8 mouse cellular contexts compared by ENCODE assay signal in the genomic region with DNA sequence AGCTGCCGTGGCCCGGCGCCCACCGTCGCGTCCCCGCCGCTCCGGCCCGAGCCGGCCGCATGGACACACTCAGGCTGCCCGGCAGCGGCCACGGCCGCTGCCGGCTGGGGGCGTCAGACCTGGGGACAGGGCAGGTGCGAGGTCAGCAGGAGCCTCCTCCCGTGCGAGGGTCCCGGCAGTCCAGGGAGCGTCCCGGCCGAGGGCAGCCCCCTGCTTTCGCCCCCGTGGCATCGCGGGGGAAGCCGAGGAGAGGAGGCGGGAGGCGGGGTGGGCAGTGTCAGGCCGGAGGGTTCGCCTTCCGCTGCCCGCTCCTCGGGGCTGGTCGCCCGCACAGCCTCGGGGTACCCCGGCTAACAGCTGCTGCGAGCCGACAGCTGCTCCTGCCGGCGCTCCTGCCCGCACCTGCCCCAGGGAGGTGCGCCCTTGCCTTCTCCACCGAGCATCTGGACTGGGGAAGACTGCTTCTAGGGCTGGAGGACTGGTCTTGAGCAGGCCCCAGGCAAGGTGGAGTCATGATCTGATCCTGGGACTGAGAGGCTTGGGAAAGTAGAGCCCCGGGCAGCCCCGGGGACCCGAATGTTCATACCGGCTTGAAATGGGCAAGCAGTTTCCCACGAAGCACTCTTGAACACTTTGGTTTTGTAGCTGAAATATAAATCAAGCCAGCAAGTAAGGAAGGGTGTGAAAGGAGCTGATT. TPM values are rescaled to one million over a fixed set of nuclear protein-coding genes. Genes with fewer than 3 reads are reported as not detected.
DNase-seq lines count a peak whose midpoint lies in the region; ATAC-seq and TF ChIP-seq lines count a peak whose summit lies in the region.

No protein-coding gene starts in this region.

- peak overlapping the region; percentile 96 for H3K4me3 ChIP-seq in hindbrain, embryonic 16.5 days (ENCODE audit: low read length)
- H3K4me3 ChIP-seq in midbrain, postnatal 0 days (ENCODE audit: low read depth, low read length) = peak overlapping the region; percentile 98
- H3K4me3 ChIP-seq in stomach, embryonic 16.5 days (replicated peaks; ENCODE audit: low read length) = peak overlapping the region; percentile 98

- TF ChIP-seq CTCF in midbrain, postnatal 0 days (IDR thresholded peaks at IDR 0.05) = no peak

- no peaks in the 10 kb centered on the region for H3K36me3 ChIP-seq in hindbrain, embryonic 16.5 days (ENCODE audit: control insufficient read depth, insufficient read depth, low read length)
- no peaks in the 10 kb centered on the region for H3K36me3 ChIP-seq in midbrain, postnatal 0 days (ENCODE audit: insufficient read depth, low read length)
- no peaks in the 10 kb centered on the region; the same call in 1 of the 2 replicates for H3K36me3 ChIP-seq in stomach, embryonic 16.5 days (ENCODE audit: control insufficient read depth, insufficient read depth, low read length)

- peak overlapping the region; percentile 100 for H3K9ac ChIP-seq in hindbrain, embryonic 16.5 days (ENCODE audit: low read depth, low read length)
- H3K9ac ChIP-seq in midbrain, postnatal 0 days (replicated peaks; ENCODE audit: low read length, poor library complexity, severe bottlenecking) = peak overlapping the region; percentile 86
- peak overlapping the region; percentile 99 for H3K9ac ChIP-seq in stomach, embryonic 16.5 days (ENCODE audit: low read length)

- no peak for DNase-seq in cerebellum, adult 8-10 months
- peak; percentile 7 for DNase-seq in fibroblast of lung, adult 2 months (ENCODE audit: low read depth)
- peak; percentile 62 for DNase-seq in liver
- DNase-seq in midbrain, postnatal 0 days (ENCODE audit: low spot score) = peak; percentile 26

- H3K27me3 ChIP-seq in hindbrain, embryonic 16.5 days (replicated peaks; ENCODE audit: control insufficient read depth, insufficient read depth, low read length) = no peaks in the 10 kb centered on the region
- no peaks in the 10 kb centered on the region for H3K27me3 ChIP-seq in midbrain, postnatal 0 days (ENCODE audit: insufficient read depth, low read length)
- no peaks in the 10 kb centered on the region for H3K27me3 ChIP-seq in stomach, embryonic 16.5 days (ENCODE audit: control insufficient read depth, insufficient read depth, low read length)

- H3K4me1 ChIP-seq in hindbrain, embryonic 16.5 days (ENCODE audit: control insufficient read depth, insufficient read depth, low read depth, low read length) = peaks cover 8% of the 10 kb centered on the region
- H3K4me1 ChIP-seq in midbrain, postnatal 0 days (ENCODE audit: insufficient read depth, low read length) = peaks cover 7% of the 10 kb centered on the region; the same call in 1 of the 2 replicates
- peaks cover 5% of the 10 kb centered on the region; the same call in 1 of the 2 replicates for H3K4me1 ChIP-seq in stomach, embryonic 16.5 days (ENCODE audit: control insufficient read depth, insufficient read depth, low read length)

- ATAC-seq in cerebellum, adult (ENCODE audit: insufficient number of reproducible peaks, low FRiP score, low TSS enrichment) = peak; percentile 69
- peak; percentile 36 for ATAC-seq in activated CD4-positive, CD25-positive, alpha-beta regulatory T cell, adult 4 months
- peak; percentile 56 for ATAC-seq in hindbrain, embryonic 16.5 days
- peak; percentile 84 for ATAC-seq in midbrain, postnatal 0 days (ENCODE audit: low FRiP score)
- ATAC-seq in stomach, embryonic 16.5 days (ENCODE audit: insufficient read depth, low FRiP score) = peak; percentile 83

- H3K27ac ChIP-seq in hindbrain, embryonic 16.5 days (ENCODE audit: low read depth, low read length) = peak overlapping the region; percentile 93
- H3K27ac ChIP-seq in midbrain, postnatal 0 days (ENCODE audit: low read depth, low read length) = peak overlapping the region; percentile 98
- H3K27ac ChIP-seq in stomach, embryonic 16.5 days (ENCODE audit: low read length) = peak overlapping the region; percentile 93

- WGBS in hindbrain, embryonic 16.5 days = under 1% methylated on average over 53 of the region's 53 CpGs
- 0% methylated on average over 42 of the region's 53 CpGs for WGBS in midbrain, postnatal 0 days
- WGBS in stomach, embryonic 16.5 days = 0% methylated on average over 53 of the region's 53 CpGs

- peak overlapping the region; percentile 80 for H3K4me2 ChIP-seq in hindbrain, embryonic 16.5 days (ENCODE audit: low read length)
- peak overlapping the region; percentile 81 for H3K4me2 ChIP-seq in midbrain, postnatal 0 days (ENCODE audit: low read depth, low read length, poor library complexity, severe bottlenecking)
- peak overlapping the region; percentile 56 for H3K4me2 ChIP-seq in stomach, embryonic 16.5 days (ENCODE audit: low read depth, low read length)

- no peaks in the 10 kb centered on the region for H3K9me3 ChIP-seq in hindbrain, embryonic 16.5 days (ENCODE audit: control insufficient read depth, low read length)
- H3K9me3 ChIP-seq in midbrain, postnatal 0 days (ENCODE audit: low read length) = no peaks in the 10 kb centered on the region
- no peaks in the 10 kb centered on the region for H3K9me3 ChIP-seq in stomach, embryonic 16.5 days (replicated peaks; ENCODE audit: control insufficient read depth, low read length)

RNA-seq across cellular contexts. Expression of a gene that starts 0.5 kb away (rescaled TPM):
- polyA plus RNA-seq in activated CD4-positive, CD25-positive, alpha-beta regulatory T cell, adult 4 months (2017; shearing (Covaris generic)) = 10 to 100 TPM; 49.9 to 58.1 TPM
- 63.2 and 64.6 TPM in 2 replicates for polyA plus RNA-seq in hindbrain, embryonic 16.5 days (2015; fragmentation: Nextera tagmentation; extraction: Ambion mirVana)
- 69.0 and 75.0 TPM in 2 replicates for total RNA-seq in midbrain, postnatal 0 days (2014; rRNA removed)
- polyA plus RNA-seq in midbrain, postnatal 0 days (2015; fragmentation: Nextera tagmentation; extraction: Ambion mirVana) = 45.4 and 46.4 TPM in 2 replicates
- 43.1 and 47.0 TPM in 2 replicates for polyA plus RNA-seq in stomach, embryonic 16.5 days (2015; fragmentation: Nextera tagmentation; extraction: Ambion mirVana)
